Mouse (Mus musculus): ENCODE measurements at regions not wholly inside any gene's neighbourhood (a gene's known extent, or its start where the extent isn't known, plus 50 kb on each side); places are given as distances from the start of the nearest gene placed in this dataset.

DNA sequence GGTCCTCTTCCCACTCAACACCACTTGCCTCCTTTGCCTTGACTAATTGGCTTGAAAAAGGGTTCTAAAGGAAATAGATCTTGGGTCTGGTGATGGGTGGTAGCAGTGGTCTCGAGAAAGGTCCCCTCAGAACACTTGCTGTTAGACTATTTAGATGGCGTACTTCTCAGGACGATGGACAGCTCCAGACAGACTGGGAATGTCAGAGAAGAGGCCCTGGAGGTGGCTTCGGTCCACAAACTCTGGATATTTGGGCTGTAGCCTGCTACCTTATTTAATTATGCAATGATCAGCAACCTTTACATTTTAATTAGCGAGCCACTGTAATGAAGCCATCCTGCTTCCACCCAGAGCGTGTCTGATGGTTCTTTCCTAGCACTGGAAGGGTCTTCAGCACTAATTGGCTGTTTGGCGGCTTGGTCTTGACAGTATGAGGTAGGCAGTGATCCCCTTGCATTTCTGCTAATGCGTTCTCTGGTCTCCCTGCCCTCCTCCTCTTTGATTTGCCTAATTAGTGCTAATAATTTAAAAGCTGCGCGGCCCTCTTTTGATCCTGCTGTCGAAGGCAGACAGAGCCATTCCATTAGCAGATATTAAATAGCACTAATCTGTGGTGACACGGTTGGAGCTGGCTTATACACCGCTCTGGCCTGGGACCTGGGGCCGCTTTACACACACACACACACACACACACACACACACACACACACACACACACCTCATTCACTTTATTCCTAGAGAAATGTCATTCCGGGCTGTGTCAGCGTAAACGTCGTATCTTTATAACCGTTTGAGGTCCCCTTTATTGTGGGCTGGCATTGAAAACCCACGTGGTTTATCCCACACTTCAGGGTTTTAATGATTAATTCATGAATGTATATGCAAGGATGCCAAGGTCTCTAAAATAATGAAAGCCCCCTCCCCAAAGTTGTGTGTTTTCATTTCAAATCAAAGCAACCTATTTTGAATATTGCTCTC, 76.4 kb upstream of the N4bp1 start:
- H3K9me3 ChIP-seq (replicated peaks; ENCODE audit: control insufficient read depth, insufficient read depth, low read length, poor library complexity, severe bottlenecking) = no peaks in the 10 kb centered on the region; the same call in 1 of the 2 replicates

More for the DNA sequence above, 76.4 kb upstream of the N4bp1 start:
- Histone ChIP-seq H3K4me3 (ENCODE audit: low read depth, low read length) (no peak overlapping the region), H3K36me3 (ENCODE audit: control insufficient read depth, insufficient read depth, low read length, poor library complexity, severe bottlenecking) (no peaks in the 10 kb centered on the region), H3K4me1 (ENCODE audit: control insufficient read depth, insufficient read depth, low read length) (no peaks in the 10 kb centered on the region), H3K27me3 (ENCODE audit: control insufficient read depth, insufficient read depth, low read length, poor library complexity, severe bottlenecking) (no peaks in the 10 kb centered on the region), H3K9ac (ENCODE audit: low read depth, poor library complexity, severe bottlenecking) (no peak overlapping the region), H3K27ac (ENCODE audit: insufficient read depth, low read length) (no peak overlapping the region)
- TF ChIP-seq EP300 (IDR thresholded peaks at IDR 0.05; ENCODE audit: insufficient read depth, low read depth, low read length) = no peak
- no peak for TF ChIP-seq CTCF (IDR thresholded peaks at IDR 0.05; ENCODE audit: low read depth, low read length)
- TF ChIP-seq POLR2A (IDR thresholded peaks at IDR 0.05; ENCODE audit: insufficient read depth, low read length) = no peak
